Mouse (Mus musculus): ENCODE measurements around the gene Hoxd4. TPM values are rescaled to one million over a fixed set of nuclear protein-coding genes. Genes with fewer than 3 reads are reported as not detected.
A peak's percentile ranks its signal among the peaks of the same experiment; 100 is the strongest.

The Hoxd4 gene
- polyA plus RNA-seq, 1 experiment from 2014 or later = 11.2 TPM

DNA sequence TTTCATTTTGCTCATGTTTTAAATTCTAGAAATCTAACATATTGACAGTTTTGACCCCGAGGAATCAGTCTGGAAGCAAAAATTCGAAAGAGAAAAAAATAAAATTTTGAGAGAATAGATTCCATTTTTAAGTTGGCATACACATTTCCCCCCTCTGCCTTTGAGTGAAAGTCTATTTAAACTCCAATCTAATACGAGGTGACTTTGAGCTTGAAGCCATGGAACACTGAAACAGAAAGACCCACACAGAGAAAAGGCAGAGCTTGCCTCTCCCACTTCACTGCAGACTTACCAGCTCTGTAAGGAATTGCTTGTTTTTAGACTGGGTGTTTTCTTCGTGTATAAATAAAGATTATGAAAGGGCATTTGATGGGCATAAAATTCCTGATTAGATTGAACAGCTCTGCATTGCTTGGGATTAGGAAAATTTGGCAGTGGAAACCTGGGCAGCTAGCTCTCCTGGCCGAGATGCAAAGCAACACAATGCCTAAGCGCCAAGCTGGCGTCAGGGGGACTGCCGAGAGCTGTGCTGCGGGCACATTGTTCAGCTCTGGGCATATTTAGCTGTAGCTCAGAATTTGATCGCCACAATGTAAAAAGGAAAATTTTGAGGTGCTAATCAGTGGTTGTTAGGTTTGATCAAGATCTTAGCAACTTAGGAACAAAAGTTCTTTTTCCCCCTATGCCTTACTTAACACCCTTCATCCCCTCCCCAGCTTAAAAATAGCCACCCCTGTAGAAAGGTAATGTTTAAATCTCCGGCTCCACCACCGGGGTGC lies 22.7 kb upstream of the Hoxd4 start:
- H3K4me3 ChIP-seq (ENCODE audit: low read depth, low read length) = peak overlapping the region; percentile 22
- ATAC-seq (ENCODE audit: insufficient read depth, low FRiP score, low TSS enrichment) = no peak
- H3K9me3 ChIP-seq (ENCODE audit: control insufficient read depth, low read length) = no peaks in the 10 kb centered on the region
- peaks cover 92% of the 10 kb centered on the region for H3K27me3 ChIP-seq (ENCODE audit: control insufficient read depth, insufficient read depth, low read length)
- H3K27ac ChIP-seq (ENCODE audit: low read depth, low read length) = peak overlapping the region; percentile 85
- H3K4me1 ChIP-seq (ENCODE audit: control insufficient read depth, insufficient read depth, low read length) = 0 out of 2 replicates have a peak, but pooled peaks cover 3% of the 10 kb centered on the region
- peak overlapping the region; percentile 65 for H3K9ac ChIP-seq (ENCODE audit: low read length)
- H3K36me3 ChIP-seq (ENCODE audit: control insufficient read depth, insufficient read depth, low read length) = no peaks in the 10 kb centered on the region
- peak overlapping the region; percentile 38 for H3K4me2 ChIP-seq (ENCODE audit: low read depth)
- WGBS = 4% methylated on average over 12 of the region's 12 CpGs
- DNase-seq (ENCODE audit: low spot score) = peak; percentile 41

DNA sequence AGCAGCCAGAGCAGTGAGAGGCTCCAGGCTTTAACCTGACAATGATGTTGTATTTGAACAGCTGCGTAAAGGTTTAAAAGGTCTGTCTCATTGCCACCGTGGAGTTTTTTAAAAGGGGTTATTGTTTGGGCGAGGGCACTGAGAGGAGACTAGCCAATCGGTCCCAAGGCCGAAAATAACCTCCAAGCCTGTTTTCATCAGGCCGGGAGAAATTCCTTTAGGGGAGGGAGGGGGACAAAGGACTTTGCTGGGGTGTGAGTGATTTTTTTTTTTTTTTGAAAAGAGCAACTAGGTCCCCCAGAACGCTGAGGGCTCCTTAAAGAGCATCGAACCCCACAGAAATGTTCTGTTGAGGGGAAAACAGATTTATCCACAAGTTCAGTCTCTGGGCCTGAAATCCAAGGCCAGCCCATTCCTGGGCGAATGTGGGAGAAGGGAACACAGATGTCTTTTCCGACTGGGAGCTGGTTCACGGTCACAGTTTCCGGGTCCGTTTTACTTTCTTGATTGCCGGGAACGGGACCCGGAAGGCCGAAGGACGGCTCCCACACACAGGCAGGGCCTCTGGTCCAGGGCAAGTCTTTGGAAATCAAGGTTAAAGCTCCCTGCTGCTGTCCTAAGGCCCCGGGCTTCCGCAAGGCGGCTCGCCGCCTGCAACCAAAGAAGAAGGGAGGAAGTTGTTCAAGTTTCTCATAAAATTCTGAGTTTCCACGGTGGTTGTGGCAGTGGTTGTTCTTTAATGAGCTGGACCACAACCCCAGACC lies 22.0 kb upstream of the Hoxd4 start:
- under 1% methylated on average over 24 of the region's 24 CpGs for WGBS
- no peaks in the 10 kb centered on the region for H3K36me3 ChIP-seq (ENCODE audit: control insufficient read depth, insufficient read depth, low read length)
- H3K4me2 ChIP-seq (ENCODE audit: low read depth) = peak overlapping the region; percentile 38
- peak overlapping the region; percentile 65 for H3K9ac ChIP-seq (ENCODE audit: low read length)
- peaks cover 91% of the 10 kb centered on the region for H3K27me3 ChIP-seq (ENCODE audit: control insufficient read depth, insufficient read depth, low read length)
- H3K4me1 ChIP-seq (ENCODE audit: control insufficient read depth, insufficient read depth, low read length) = 0 out of 2 replicates have a peak, but pooled peaks cover 3% of the 10 kb centered on the region
- ATAC-seq (ENCODE audit: insufficient read depth, low FRiP score, low TSS enrichment) (no peak), DNase-seq (ENCODE audit: low spot score) (peak; percentile 57)
- H3K4me3 ChIP-seq (ENCODE audit: low read depth, low read length) = peak overlapping the region; percentile 22
- H3K9me3 ChIP-seq (ENCODE audit: control insufficient read depth, low read length) = no peaks in the 10 kb centered on the region
- peak overlapping the region; percentile 85 for H3K27ac ChIP-seq (ENCODE audit: low read depth, low read length)

DNA sequence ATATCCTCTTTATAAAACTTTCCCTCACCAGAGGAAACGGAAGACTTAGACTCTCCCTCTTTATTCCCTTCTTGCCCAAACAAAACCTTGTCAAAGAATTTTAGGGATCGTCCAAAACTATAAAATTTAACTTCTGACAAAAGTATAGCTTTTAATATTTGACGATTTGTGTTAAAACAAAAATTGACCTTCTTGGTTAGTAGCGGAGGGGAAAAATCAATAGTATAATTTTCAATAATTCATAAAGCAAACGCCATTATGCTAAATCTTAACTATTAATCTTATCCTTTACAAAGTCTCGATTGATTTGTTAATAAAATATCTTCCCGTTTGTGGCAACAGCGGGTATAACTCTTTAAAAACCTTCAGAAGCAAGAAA lies 21.4 kb upstream of the Hoxd4 start:
- peak overlapping the region; percentile 46 for H3K4me3 ChIP-seq (ENCODE audit: low read depth, low read length)
- DNase-seq (ENCODE audit: low spot score) = no peak
- 8% methylated on average over 8 of the region's 8 CpGs for WGBS
- H3K4me2 ChIP-seq (ENCODE audit: low read depth) = peak overlapping the region; percentile 65
- no peaks in the 10 kb centered on the region for H3K9me3 ChIP-seq (ENCODE audit: control insufficient read depth, low read length)
- no peak for ATAC-seq (ENCODE audit: insufficient read depth, low FRiP score, low TSS enrichment)
- H3K27ac ChIP-seq (ENCODE audit: low read depth, low read length) = peak overlapping the region; percentile 85; the same call in 1 of the 2 replicates
- no peaks in the 10 kb centered on the region for H3K36me3 ChIP-seq (ENCODE audit: control insufficient read depth, insufficient read depth, low read length)
- H3K4me1 ChIP-seq (ENCODE audit: control insufficient read depth, insufficient read depth, low read length) = 0 out of 2 replicates have a peak, but pooled peaks cover 3% of the 10 kb centered on the region
- H3K9ac ChIP-seq (ENCODE audit: low read length) = peak overlapping the region; percentile 65
- peaks cover 90% of the 10 kb centered on the region for H3K27me3 ChIP-seq (ENCODE audit: control insufficient read depth, insufficient read depth, low read length)

DNA sequence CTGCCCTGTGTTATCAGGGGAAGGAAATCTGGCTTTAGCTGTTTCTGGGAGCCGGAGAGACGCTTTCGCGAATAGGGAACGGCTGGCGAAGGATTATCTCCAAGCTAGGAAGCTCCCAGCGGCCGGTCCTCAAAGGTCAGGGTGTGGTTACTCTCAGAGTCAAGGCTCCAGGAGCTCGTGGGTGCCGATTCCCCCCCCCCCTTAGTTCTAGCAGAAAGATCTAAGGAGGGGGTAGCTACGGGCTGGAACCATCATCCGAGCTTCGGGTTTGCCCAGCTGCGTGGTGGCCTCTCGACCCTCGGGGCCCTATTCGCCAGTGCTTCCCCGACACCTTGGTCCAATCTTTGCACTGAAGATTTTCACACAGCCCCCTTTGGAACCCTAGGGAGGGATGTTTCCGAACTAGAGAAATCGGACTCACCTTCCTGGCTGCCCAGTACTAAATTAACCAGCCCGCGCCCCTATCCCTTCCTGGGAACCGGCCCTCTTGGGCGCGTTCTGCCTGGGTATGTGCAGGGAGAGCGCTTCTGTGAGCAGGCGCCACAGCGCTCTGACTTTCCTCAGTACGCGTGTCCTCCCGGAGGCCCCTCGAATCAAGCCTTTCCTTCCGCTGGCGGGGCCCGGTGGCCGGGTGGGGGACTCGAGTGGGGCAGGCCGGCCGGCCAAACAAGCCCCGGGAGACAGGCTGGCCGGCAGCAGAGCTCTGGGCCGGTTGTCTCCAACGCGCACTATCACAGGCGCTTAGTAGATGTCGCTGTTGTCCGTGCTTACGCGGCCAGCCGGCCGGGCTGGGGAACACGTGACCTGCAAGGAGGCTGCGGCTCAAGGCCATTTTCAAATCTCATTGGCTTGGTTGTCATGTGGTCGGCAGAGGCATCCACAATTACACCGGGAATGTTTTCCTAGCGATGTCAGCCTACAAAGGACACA lies 20.4 kb upstream of the Hoxd4 start, which contains the start of gene Hoxd10:
Gene Hoxd10, plus strand, starts transcription at position 903 of the 930 bp plus-strand sequence.
- DNase-seq (ENCODE audit: low spot score) (peak; percentile 87), ATAC-seq (ENCODE audit: insufficient read depth, low FRiP score, low TSS enrichment) (peak; percentile 90)
- Histone ChIP-seq H3K4me3 (ENCODE audit: low read depth, low read length) (peak within 1 kb of the TSS; percentile 46), H3K27me3 (ENCODE audit: control insufficient read depth, insufficient read depth, low read length) (peaks cover 90% of the 10 kb centered on the region), H3K36me3 (ENCODE audit: control insufficient read depth, insufficient read depth, low read length) (no peaks in the 10 kb centered on the region), H3K27ac (ENCODE audit: low read depth, low read length) (peak within 1 kb of the TSS; percentile 72), H3K9me3 (ENCODE audit: control insufficient read depth, low read length) (no peaks in the 10 kb centered on the region), H3K4me1 (ENCODE audit: control insufficient read depth, insufficient read depth, low read length) (0 out of 2 replicates have a peak, but pooled peaks cover 3% of the 10 kb centered on the region), H3K9ac (ENCODE audit: low read length) (peak within 1 kb of the TSS; percentile 69), H3K4me2 (ENCODE audit: low read depth) (peak within 1 kb of the TSS; percentile 65)
- WGBS = under 1% methylated on average over 56 of the region's 56 CpGs

DNA sequence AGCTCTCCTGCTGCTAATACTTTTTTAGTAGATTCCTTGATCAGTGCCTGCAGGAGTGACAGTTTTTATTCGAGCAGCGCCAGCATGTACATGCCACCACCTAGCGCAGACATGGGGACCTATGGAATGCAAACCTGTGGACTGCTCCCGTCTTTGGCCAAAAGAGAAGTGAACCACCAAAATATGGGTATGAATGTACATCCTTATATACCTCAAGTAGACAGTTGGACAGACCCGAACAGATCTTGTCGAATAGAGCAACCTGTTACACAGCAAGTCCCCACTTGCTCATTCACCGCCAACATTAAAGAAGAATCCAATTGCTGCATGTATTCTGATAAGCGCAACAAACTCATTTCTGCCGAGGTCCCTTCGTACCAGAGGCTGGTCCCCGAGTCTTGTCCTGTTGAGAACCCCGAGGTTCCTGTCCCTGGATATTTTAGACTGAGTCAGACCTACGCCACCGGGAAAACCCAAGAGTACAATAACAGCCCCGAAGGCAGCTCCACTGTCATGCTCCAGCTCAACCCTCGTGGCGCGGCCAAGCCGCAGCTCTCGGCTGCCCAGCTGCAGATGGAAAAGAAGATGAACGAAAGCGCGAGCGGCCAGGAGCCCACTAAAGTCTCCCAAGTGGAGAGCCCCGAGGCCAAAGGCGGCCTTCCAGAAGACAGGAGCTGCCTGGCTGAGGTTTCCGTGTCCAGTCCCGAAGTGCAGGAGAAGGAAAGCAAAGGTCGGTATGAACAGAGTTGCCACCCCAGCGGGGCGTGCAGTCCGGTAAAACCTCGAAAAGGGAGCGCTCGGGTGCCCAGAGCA lies 19.5 kb upstream of the Hoxd4 start:
- no peak for DNase-seq (ENCODE audit: low spot score)
- H3K4me3 ChIP-seq (ENCODE audit: low read depth, low read length) = peak overlapping the region; percentile 46
- no peaks in the 10 kb centered on the region for H3K36me3 ChIP-seq (ENCODE audit: control insufficient read depth, insufficient read depth, low read length)
- H3K4me2 ChIP-seq (ENCODE audit: low read depth) = peak overlapping the region; percentile 65
- WGBS = 4% methylated on average over 35 of the region's 35 CpGs
- no peaks in the 10 kb centered on the region for H3K9me3 ChIP-seq (ENCODE audit: control insufficient read depth, low read length)
- peak overlapping the region; percentile 62 for H3K9ac ChIP-seq (ENCODE audit: low read length)
- ATAC-seq (ENCODE audit: insufficient read depth, low FRiP score, low TSS enrichment) = peak; percentile 35
- H3K4me1 ChIP-seq (ENCODE audit: control insufficient read depth, insufficient read depth, low read length) = 0 out of 2 replicates have a peak, but pooled peaks cover 5% of the 10 kb centered on the region
- peak overlapping the region; percentile 65 for H3K27ac ChIP-seq (ENCODE audit: low read depth, low read length)
- peaks cover 87% of the 10 kb centered on the region for H3K27me3 ChIP-seq (ENCODE audit: control insufficient read depth, insufficient read depth, low read length)

DNA sequence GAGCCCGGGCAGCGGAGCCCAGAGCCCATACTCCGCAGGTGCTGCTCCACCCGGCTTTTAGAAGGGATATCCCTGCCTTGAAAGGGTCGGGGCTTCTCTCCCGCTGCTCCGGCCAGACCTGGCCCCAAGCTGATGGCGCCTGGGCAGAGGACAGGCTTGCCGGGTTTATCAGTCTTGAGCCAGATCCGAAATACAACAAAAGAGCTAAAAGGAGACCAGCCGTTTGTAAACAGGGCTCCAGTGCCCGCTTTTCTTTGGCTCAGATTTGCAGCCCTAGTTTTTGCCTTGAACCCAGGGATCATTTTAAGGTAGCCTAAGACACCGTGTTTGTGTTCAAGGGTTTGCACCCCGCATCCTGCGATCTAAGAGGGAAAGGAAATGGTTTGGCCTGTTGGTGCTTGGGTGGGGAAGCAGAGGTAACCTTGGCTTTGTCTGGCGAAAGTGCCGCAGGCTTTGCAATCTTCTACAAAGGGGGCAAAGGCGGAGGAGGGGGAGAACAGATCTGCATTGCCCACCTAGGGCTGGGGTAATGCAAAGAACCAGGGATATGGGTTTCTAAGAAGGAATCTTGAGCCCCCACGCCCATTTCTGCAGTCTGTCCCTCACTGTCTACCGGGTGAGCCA lies 18.8 kb upstream of the Hoxd4 start:
- peak overlapping the region; percentile 46 for H3K4me3 ChIP-seq (ENCODE audit: low read depth, low read length)
- H3K9me3 ChIP-seq (ENCODE audit: control insufficient read depth, low read length) = no peaks in the 10 kb centered on the region
- ATAC-seq (ENCODE audit: insufficient read depth, low FRiP score, low TSS enrichment) (no peak), DNase-seq (ENCODE audit: low spot score) (peak; percentile 49)
- peak overlapping the region; percentile 65 for H3K27ac ChIP-seq (ENCODE audit: low read depth, low read length)
- peak overlapping the region; percentile 65 for H3K4me2 ChIP-seq (ENCODE audit: low read depth)
- 0 out of 2 replicates have a peak, but pooled peaks cover 5% of the 10 kb centered on the region for H3K4me1 ChIP-seq (ENCODE audit: control insufficient read depth, insufficient read depth, low read length)
- H3K9ac ChIP-seq (ENCODE audit: low read length) = peak overlapping the region; percentile 62
- H3K36me3 ChIP-seq (ENCODE audit: control insufficient read depth, insufficient read depth, low read length) = no peaks in the 10 kb centered on the region
- under 1% methylated on average over 20 of the region's 20 CpGs for WGBS
- H3K27me3 ChIP-seq (ENCODE audit: control insufficient read depth, insufficient read depth, low read length) = peaks cover 86% of the 10 kb centered on the region

DNA sequence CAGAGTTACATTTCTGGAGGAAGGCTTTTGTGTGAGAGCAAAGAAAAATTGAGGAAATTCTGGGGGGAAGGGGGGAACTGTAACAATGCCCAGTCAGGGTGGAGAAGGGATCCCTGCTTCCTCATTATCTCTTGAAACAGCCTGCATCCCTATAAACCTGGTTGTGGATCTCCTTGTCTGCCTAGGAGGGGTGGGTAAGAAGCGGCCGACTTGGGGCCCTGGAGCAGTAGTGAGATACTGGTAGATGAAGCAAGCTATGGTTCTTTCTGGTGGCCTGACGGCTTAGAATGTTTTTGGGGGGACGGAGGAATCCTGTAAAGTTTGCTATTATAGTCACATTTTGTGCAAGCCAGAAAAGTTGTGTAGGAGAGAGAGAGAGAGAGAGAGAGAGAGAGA lies 18.3 kb upstream of the Hoxd4 start:
- Histone ChIP-seq H3K9ac (ENCODE audit: low read length) (peak overlapping the region; percentile 62), H3K36me3 (ENCODE audit: control insufficient read depth, insufficient read depth, low read length) (no peaks in the 10 kb centered on the region), H3K4me3 (ENCODE audit: low read depth, low read length) (peak overlapping the region; percentile 46), H3K4me2 (ENCODE audit: low read depth) (peak overlapping the region; percentile 65), H3K9me3 (ENCODE audit: control insufficient read depth, low read length) (no peaks in the 10 kb centered on the region), H3K4me1 (ENCODE audit: control insufficient read depth, insufficient read depth, low read length) (0 out of 2 replicates have a peak, but pooled peaks cover 5% of the 10 kb centered on the region), H3K27ac (ENCODE audit: low read depth, low read length) (no peak overlapping the region), H3K27me3 (ENCODE audit: control insufficient read depth, insufficient read depth, low read length) (peaks cover 86% of the 10 kb centered on the region)
- 1% methylated on average over 4 of the region's 4 CpGs for WGBS
- DNase-seq (ENCODE audit: low spot score) (peak; percentile 23), ATAC-seq (ENCODE audit: insufficient read depth, low FRiP score, low TSS enrichment) (no peak)

Measured in neural tube, embryonic 11.5 days (tissue).